Mouse (Mus musculus) liver, embryonic 11.5 days (tissue): ENCODE measurements around the gene Palm2. TPM values are rescaled to one million over a fixed set of nuclear protein-coding genes. Genes with fewer than 3 reads are reported as not detected.

Experiments
- ATAC-seq: fragments of 200-750 bp; cut with Nextera tagmentation; replicated peaks from 2 replicates; pipeline ENCODE4 v1.8.0; 2017; ENCODE audit warnings: moderate number of reproducible peaks, mild to moderate bottlenecking, moderate TSS enrichment, moderate library complexity; ENCODE audit not compliant: low FRiP score
- DNase-seq: peaks from one replicate; pipeline ENCODE4 v3.0.0-alpha.2; 2017; ENCODE audit warnings: low spot score
- H3K27ac ChIP-seq: fragments of 300-500 bp; sonication (generic); 2 replicates; pipeline ENCODE4 v1.5.1; 2014; ENCODE audit warnings: mild to moderate bottlenecking, low read depth, low read length, control low read depth
- H3K27me3 ChIP-seq: fragments of 300-500 bp; sonication (generic); replicated peaks from 2 replicates; pipeline ENCODE4 v1.6.1; 2014; ENCODE audit warnings: low read length, mixed read lengths; ENCODE audit not compliant: control insufficient read depth, insufficient read depth
- H3K36me3 ChIP-seq: fragments of 300-500 bp; sonication (generic); 2 replicates; pipeline ENCODE4 v1.6.1; 2014; ENCODE audit warnings: mild to moderate bottlenecking, low read length, moderate library complexity, mixed read lengths; ENCODE audit not compliant: control insufficient read depth, insufficient read depth
- H3K4me1 ChIP-seq: fragments of 300-500 bp; sonication (generic); replicated peaks from 2 replicates; pipeline ENCODE4 v1.6.1; 2014; ENCODE audit warnings: low read length, mixed read lengths; ENCODE audit not compliant: control insufficient read depth, insufficient read depth
- H3K4me2 ChIP-seq: fragments of 300-500 bp; sonication (generic); 2 replicates; pipeline ENCODE4 v1.6.1; 2014; ENCODE audit warnings: mild to moderate bottlenecking, control low read depth, moderate library complexity
- H3K4me3 ChIP-seq: fragments of 300-500 bp; sonication (generic); 2 replicates; pipeline ENCODE4 v1.5.1; 2014; ENCODE audit warnings: low read depth, low read length, control low read depth
- H3K9ac ChIP-seq: fragments of 300-500 bp; sonication (generic); 2 replicates; pipeline ENCODE4 v1.6.1; 2014; ENCODE audit warnings: low read depth, low read length, control low read depth
- H3K9me3 ChIP-seq: fragments of 300-500 bp; sonication (generic); 2 replicates; pipeline ENCODE4 v1.6.1; 2016; ENCODE audit warnings: low read length, inconsistent platforms, mixed read lengths; ENCODE audit not compliant: control insufficient read depth
- WGBS: fragments of 180-500 bp; shearing (Covaris S2); extraction: QIAGEN DNeasy Blood & Tissue Kit; methylation state at CpG from one replicate; pipeline ENCODE4 v1.1.7; 2014; 5-methylcytosine and 5-hydroxymethylcytosine counted together
- polyA plus RNA-seq: library from polyadenylated mRNA; unstranded; fragments of >200 nt; fragmentation: Nextera tagmentation; extraction: Ambion mirVana; gene quantifications from 2 replicates; pipeline ENCODE4 v1.2.1, GENCODE M21; 2014

Gene Palm2
- polyA plus RNA-seq, 1 experiment from 2014 or later, result 0.71 TPM

GRCm38 (mm10) chr4:57751054-57751453 is 317.0 kb downstream of the Palm2 start:
- Histone ChIP-seq H3K4me1 (no peaks in the 10 kb centered on the region), H3K27ac (no peak overlapping the region), H3K4me2 (no peak overlapping the region), H3K36me3 (no peaks in the 10 kb centered on the region), H3K27me3 (no peaks in the 10 kb centered on the region), H3K9me3 (no peaks in the 10 kb centered on the region), H3K9ac (no peak overlapping the region), H3K4me3 (no peak overlapping the region)
- 38% methylated on average over 4 of the region's 4 CpGs for WGBS
- DNase-seq (no peak), ATAC-seq (no peak)

GRCm38 (mm10) chr4:57751566-57751965 is 317.5 kb downstream of the Palm2 start:
- DNase-seq, result no peak
- ATAC-seq, result no peak
- Histone ChIP-seq H3K4me3 (no peak overlapping the region), H3K27ac (no peak overlapping the region), H3K9me3 (no peaks in the 10 kb centered on the region), H3K36me3 (no peaks in the 10 kb centered on the region), H3K27me3 (no peaks in the 10 kb centered on the region), H3K4me1 (no peaks in the 10 kb centered on the region), H3K4me2 (no peak overlapping the region), H3K9ac (no peak overlapping the region)
- WGBS, result 87% methylated on average over 11 of the region's 11 CpGs

GRCm38 (mm10) chr4:57755085-57755484 is 321.0 kb downstream of the Palm2 start:
- ATAC-seq (no peak), DNase-seq (no peak)
- H3K27me3 ChIP-seq, result no peaks in the 10 kb centered on the region
- no peaks in the 10 kb centered on the region for H3K4me1 ChIP-seq
- H3K9me3 ChIP-seq, result no peaks in the 10 kb centered on the region
- no peak overlapping the region for H3K4me3 ChIP-seq
- H3K4me2 ChIP-seq, result no peak overlapping the region
- 86% methylated on average over 11 of the region's 11 CpGs for WGBS
- no peak overlapping the region for H3K27ac ChIP-seq
- H3K36me3 ChIP-seq, result no peaks in the 10 kb centered on the region
- no peak overlapping the region for H3K9ac ChIP-seq

- H3K27ac ChIP-seq, result no peak overlapping the region
- no peaks in the 10 kb centered on the region for H3K4me1 ChIP-seq
- WGBS, result 79% methylated on average over 11 of the region's 11 CpGs
- H3K9me3 ChIP-seq, result no peaks in the 10 kb centered on the region
- H3K27me3 ChIP-seq, result no peaks in the 10 kb centered on the region
- H3K4me3 ChIP-seq, result no peak overlapping the region
- no peak overlapping the region for H3K4me2 ChIP-seq
- H3K9ac ChIP-seq, result no peak overlapping the region
- no peak for ATAC-seq
- DNase-seq, result no peak
- H3K36me3 ChIP-seq, result no peaks in the 10 kb centered on the region
Observed at GRCm38 (mm10) chr4:57757997-57758396, 323.9 kb downstream of the Palm2 start.

Other genes starting within 250 kb of the Palm2 start
- gene Ptpn3, start 132.4 kb upstream of the Palm2 start, polyA plus RNA-seq, result 0.68 and 0.89 TPM in 2 replicates
- 4.1 and 5.1 TPM in 2 replicates for gene Pakap, start 133.9 kb downstream of the Palm2 start, polyA plus RNA-seq